Mouse (Mus musculus): ENCODE measurements around the gene Fras1. TPM values are rescaled to one million over a fixed set of nuclear protein-coding genes. Genes with fewer than 3 reads are reported as not detected.

Gene Fras1
- polyA plus RNA-seq (2015; fragmentation: Nextera tagmentation; extraction: Ambion mirVana): 6.3 and 7.4 TPM in 2 replicates

GRCm38 (mm10) chr5:96373567-96373985, at the start of gene Fras1:
Fras1 (plus strand) TSS chr5:96373955.
- no peak; the same call in 1 of the 2 replicates for ATAC-seq
- H3K27me3 ChIP-seq: no peaks in the 10 kb centered on the region
- no peaks in the 10 kb centered on the region for H3K9me3 ChIP-seq (replicated peaks)
- H3K4me3 ChIP-seq: peak within 1 kb of the TSS; percentile 63
- peak within 1 kb of the TSS; percentile 76 for H3K9ac ChIP-seq
- peak within 1 kb of the TSS; percentile 77 for H3K27ac ChIP-seq
- peaks cover 25% of the 10 kb centered on the region for H3K4me1 ChIP-seq
- no peaks in the 10 kb centered on the region for H3K36me3 ChIP-seq (ENCODE audit: poor library complexity, severe bottlenecking)
- H3K4me2 ChIP-seq: peak within 1 kb of the TSS; percentile 83
- under 1% methylated on average over 16 of the region's 16 CpGs for WGBS

- no peak for ATAC-seq
- 93% methylated on average over 25 of the region's 25 CpGs for WGBS
- H3K4me2 ChIP-seq: no peak overlapping the region
- H3K36me3 ChIP-seq (ENCODE audit: poor library complexity, severe bottlenecking): no peaks in the 10 kb centered on the region
- no peak overlapping the region for H3K4me3 ChIP-seq
- H3K4me1 ChIP-seq: no peaks in the 10 kb centered on the region
- H3K9me3 ChIP-seq (replicated peaks): no peaks in the 10 kb centered on the region
- H3K9ac ChIP-seq: no peak overlapping the region
- H3K27ac ChIP-seq: no peak overlapping the region
- no peaks in the 10 kb centered on the region for H3K27me3 ChIP-seq
These were observed 42.6 kb upstream of the Fras1 start for GRCm38 (mm10) chr5:96331048-96331737.

DNA sequence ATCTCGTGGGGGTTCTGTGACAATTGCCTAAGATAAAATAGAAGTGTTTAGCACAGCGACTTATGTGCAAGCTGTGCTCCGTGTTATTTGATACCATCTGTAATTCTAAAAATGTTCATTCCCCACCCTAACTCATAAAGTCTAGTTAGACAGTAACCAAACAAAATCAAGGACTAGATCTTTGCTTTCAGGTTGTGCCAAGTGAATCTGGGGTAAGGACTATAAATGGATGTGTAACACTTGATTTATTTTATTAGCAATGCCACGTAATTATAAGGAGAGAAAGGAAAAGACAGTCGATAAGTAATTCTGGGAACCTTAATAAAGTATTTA, 42.1 kb upstream of the Fras1 start:
- ATAC-seq: no peak
- Histone ChIP-seq H3K4me1 (no peaks in the 10 kb centered on the region), H3K36me3 (ENCODE audit: poor library complexity, severe bottlenecking) (no peaks in the 10 kb centered on the region), H3K4me2 (no peak overlapping the region), H3K4me3 (no peak overlapping the region), H3K27me3 (no peaks in the 10 kb centered on the region), H3K9ac (no peak overlapping the region), H3K27ac (no peak overlapping the region), H3K9me3 (replicated peaks) (no peaks in the 10 kb centered on the region)
- WGBS: 88% methylated on average over 5 of the region's 5 CpGs

- WGBS: 66% methylated on average over 3 of the region's 3 CpGs
- no peaks in the 10 kb centered on the region for H3K27me3 ChIP-seq
- H3K4me3 ChIP-seq: no peak overlapping the region
- no peaks in the 10 kb centered on the region for H3K36me3 ChIP-seq (ENCODE audit: poor library complexity, severe bottlenecking)
- H3K4me1 ChIP-seq: no peaks in the 10 kb centered on the region
- no peak overlapping the region for H3K9ac ChIP-seq
- no peak overlapping the region for H3K4me2 ChIP-seq
- H3K27ac ChIP-seq: no peak overlapping the region
- no peak for ATAC-seq
- H3K9me3 ChIP-seq (replicated peaks): no peaks in the 10 kb centered on the region
These were observed 39.8 kb upstream of the Fras1 start for GRCm38 (mm10) chr5:96333963-96334362.

DNA sequence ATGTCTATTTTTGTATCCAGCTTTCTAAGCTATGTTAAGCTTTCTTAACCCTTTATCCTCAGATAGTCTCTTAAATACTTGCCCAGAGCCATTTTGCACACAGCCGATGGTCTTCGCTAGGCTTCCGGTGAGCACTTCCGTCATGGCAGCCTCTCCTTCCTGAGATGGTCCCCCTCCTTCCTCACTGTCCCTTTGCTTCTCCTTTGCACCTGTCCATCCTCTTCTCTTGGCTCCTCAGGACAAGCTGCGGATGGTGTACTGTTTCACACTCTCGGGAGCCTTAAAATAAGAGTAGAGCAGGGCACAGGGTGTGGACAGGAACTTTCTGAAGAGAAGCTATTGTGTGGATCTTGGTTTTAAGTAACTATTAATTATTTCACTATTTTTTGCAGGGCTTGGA, 33.2 kb upstream of the Fras1 start:
- no peaks in the 10 kb centered on the region for H3K4me1 ChIP-seq
- no peaks in the 10 kb centered on the region for H3K27me3 ChIP-seq
- H3K4me2 ChIP-seq: no peak overlapping the region
- H3K9ac ChIP-seq: no peak overlapping the region
- no peak for ATAC-seq
- H3K36me3 ChIP-seq (ENCODE audit: poor library complexity, severe bottlenecking): no peaks in the 10 kb centered on the region
- no peaks in the 10 kb centered on the region for H3K9me3 ChIP-seq (replicated peaks)
- H3K27ac ChIP-seq: no peak overlapping the region
- 96% methylated on average over 6 of the region's 6 CpGs for WGBS
- H3K4me3 ChIP-seq: no peak overlapping the region

DNA sequence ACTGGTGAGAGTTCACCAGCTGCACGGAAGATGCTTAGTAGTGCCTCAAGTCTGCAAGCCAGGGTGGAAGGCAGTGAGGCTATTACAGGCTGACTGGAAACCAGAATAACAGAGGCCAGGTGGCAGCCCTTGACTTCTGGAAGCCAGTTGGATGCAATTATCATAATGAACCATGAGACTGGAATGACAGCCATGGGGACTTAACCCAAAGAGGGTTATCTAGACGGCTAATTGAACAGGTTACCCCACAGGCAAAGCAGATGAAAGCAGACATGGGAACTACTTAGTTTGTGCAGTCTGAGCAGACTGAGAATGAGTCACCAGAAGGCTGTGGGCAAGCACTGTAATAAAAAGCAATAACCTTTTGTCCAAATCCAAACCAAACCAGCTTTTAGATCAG, 28.8 kb upstream of the Fras1 start:
- Histone ChIP-seq H3K9me3 (replicated peaks) (no peaks in the 10 kb centered on the region), H3K36me3 (ENCODE audit: poor library complexity, severe bottlenecking) (no peaks in the 10 kb centered on the region), H3K4me3 (no peak overlapping the region), H3K4me1 (no peaks in the 10 kb centered on the region), H3K27ac (no peak overlapping the region), H3K27me3 (no peaks in the 10 kb centered on the region), H3K4me2 (no peak overlapping the region), H3K9ac (no peak overlapping the region)
- WGBS: 79% methylated on average over 2 of the region's 2 CpGs
- no peak for ATAC-seq

DNA sequence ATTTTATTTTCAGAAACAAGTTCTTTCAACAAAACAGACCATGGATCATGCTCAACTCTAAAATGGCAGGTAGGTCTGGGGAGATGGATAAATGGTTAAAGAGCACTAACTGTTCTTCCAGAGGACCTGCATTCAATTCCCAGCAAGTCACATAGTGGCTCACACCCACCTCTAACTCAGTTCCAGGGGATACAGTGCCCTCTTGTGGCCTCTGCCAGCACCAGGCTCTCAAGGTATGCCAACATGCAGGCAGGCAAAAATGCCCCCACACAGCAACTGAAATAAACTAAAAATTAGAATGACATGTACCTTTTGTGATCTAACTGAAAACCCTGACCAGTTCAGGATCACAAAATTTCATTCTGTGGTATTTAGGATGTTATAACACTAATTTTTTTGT, 21.8 kb upstream of the Fras1 start:
- Histone ChIP-seq H3K4me1 (no peaks in the 10 kb centered on the region), H3K9me3 (replicated peaks) (no peaks in the 10 kb centered on the region), H3K9ac (no peak overlapping the region), H3K27me3 (no peaks in the 10 kb centered on the region), H3K4me2 (no peak overlapping the region), H3K36me3 (ENCODE audit: poor library complexity, severe bottlenecking) (no peaks in the 10 kb centered on the region), H3K27ac (no peak overlapping the region), H3K4me3 (no peak overlapping the region)
- no peak for ATAC-seq

DNA sequence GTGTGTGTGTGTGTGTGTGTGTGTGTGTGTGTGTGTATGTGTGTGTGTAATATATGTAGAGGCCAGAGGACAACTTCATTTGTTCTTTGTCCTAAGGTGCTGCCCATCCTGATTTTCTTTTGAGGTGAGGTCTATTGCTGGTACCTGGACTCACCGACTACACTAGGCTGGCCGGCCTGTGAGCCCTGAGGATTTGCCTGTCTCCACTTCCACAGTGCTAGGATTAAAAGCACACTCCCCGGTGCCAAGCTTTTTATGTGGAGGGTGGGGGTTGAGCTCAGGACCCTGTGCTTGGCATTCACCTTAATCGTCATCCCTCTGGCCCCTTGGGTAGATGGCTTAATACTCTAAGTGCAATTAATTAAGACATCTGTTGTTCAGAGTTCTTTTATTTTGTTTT, 9.8 kb upstream of the Fras1 start:
- H3K27me3 ChIP-seq: no peaks in the 10 kb centered on the region
- H3K9ac ChIP-seq: no peak overlapping the region
- ATAC-seq: no peak
- no peak overlapping the region for H3K4me3 ChIP-seq
- H3K9me3 ChIP-seq (replicated peaks): no peaks in the 10 kb centered on the region
- no peak overlapping the region for H3K4me2 ChIP-seq
- H3K27ac ChIP-seq: no peak overlapping the region
- peaks cover 4% of the 10 kb centered on the region for H3K4me1 ChIP-seq
- 35% methylated on average over 4 of the region's 4 CpGs for WGBS
- no peaks in the 10 kb centered on the region for H3K36me3 ChIP-seq (ENCODE audit: poor library complexity, severe bottlenecking)

GRCm38 (mm10) chr5:96365590-96365989, 8.2 kb upstream of the Fras1 start:
- no peaks in the 10 kb centered on the region for H3K27me3 ChIP-seq
- no peaks in the 10 kb centered on the region for H3K36me3 ChIP-seq (ENCODE audit: poor library complexity, severe bottlenecking)
- H3K27ac ChIP-seq: no peak overlapping the region
- no peak overlapping the region for H3K4me3 ChIP-seq
- 91% methylated on average over 5 of the region's 5 CpGs for WGBS
- H3K9me3 ChIP-seq (replicated peaks): no peaks in the 10 kb centered on the region
- H3K4me2 ChIP-seq: no peak overlapping the region
- peaks cover 4% of the 10 kb centered on the region for H3K4me1 ChIP-seq
- H3K9ac ChIP-seq: no peak overlapping the region
- no peak for ATAC-seq

DNA sequence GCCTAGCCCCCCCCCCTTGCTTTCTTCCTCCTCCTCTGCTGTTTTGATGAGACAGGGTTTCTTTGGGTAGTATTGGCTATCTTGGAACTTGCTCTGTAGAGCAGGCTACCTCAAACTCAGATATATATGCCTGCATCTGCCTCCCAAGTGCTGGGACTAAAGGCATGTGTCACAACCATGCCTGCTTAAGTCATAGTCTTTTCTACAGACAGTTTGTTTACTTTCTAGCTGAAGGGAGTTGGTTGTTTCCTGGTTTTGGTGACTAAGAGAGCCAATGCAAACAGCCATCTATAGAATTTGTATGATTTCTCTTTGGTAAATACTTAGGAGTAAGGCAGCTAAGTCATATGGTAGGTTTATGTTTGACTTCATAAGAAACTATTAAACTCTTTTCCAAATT, 6.5 kb upstream of the Fras1 start:
- no peak overlapping the region for H3K4me2 ChIP-seq
- H3K9me3 ChIP-seq (replicated peaks): no peaks in the 10 kb centered on the region
- ATAC-seq: no peak
- no peaks in the 10 kb centered on the region for H3K36me3 ChIP-seq (ENCODE audit: poor library complexity, severe bottlenecking)
- H3K4me3 ChIP-seq: no peak overlapping the region
- no peaks in the 10 kb centered on the region for H3K27me3 ChIP-seq
- no peak overlapping the region for H3K9ac ChIP-seq
- H3K27ac ChIP-seq: no peak overlapping the region
- peaks cover 4% of the 10 kb centered on the region for H3K4me1 ChIP-seq

DNA sequence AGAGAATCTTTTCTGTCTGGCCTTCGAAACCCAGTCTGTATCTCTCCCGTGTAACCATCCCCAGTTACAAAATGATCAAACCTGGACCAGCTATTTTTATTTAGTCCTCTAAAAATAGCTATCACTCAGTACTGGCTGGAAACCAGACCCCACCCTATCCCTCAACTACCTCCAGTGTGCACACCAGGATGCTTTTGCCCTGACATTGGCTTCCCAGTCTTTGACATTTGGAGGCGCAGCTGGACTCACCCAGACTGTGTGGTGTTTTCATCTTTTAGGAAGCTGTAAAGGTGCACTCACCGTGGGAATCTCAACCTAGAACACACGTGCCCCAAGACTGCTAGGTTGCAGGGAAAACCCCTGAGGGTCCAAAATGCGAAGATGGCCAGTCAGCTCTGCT, 649 bp upstream of the Fras1 start:
- Histone ChIP-seq H3K9me3 (replicated peaks) (no peaks in the 10 kb centered on the region), H3K27ac (peak overlapping the region; percentile 77; the same call in 1 of the 2 replicates), H3K36me3 (ENCODE audit: poor library complexity, severe bottlenecking) (no peaks in the 10 kb centered on the region), H3K4me2 (peak overlapping the region; percentile 83), H3K9ac (peak overlapping the region; percentile 76; the same call in 1 of the 2 replicates), H3K27me3 (no peaks in the 10 kb centered on the region), H3K4me1 (peaks cover 25% of the 10 kb centered on the region), H3K4me3 (peak overlapping the region; percentile 63)
- WGBS: 26% methylated on average over 6 of the region's 6 CpGs
- ATAC-seq: no peak

- peak overlapping the region; percentile 83 for H3K4me2 ChIP-seq
- peak overlapping the region; percentile 76 for H3K9ac ChIP-seq
- under 1% methylated on average over 83 of the region's 84 CpGs for WGBS
- peaks cover 25% of the 10 kb centered on the region for H3K4me1 ChIP-seq
- H3K27me3 ChIP-seq: no peaks in the 10 kb centered on the region
- peak; percentile 93 for ATAC-seq
- peak overlapping the region; percentile 77 for H3K27ac ChIP-seq
- no peaks in the 10 kb centered on the region for H3K9me3 ChIP-seq (replicated peaks)
- peak overlapping the region; percentile 63 for H3K4me3 ChIP-seq
- H3K36me3 ChIP-seq (ENCODE audit: poor library complexity, severe bottlenecking): no peaks in the 10 kb centered on the region
These were observed 489 bp downstream of the Fras1 start for GRCm38 (mm10) chr5:96373986-96374901.

All from forebrain, embryonic 13.5 days (tissue).